Mouse (Mus musculus): ENCODE results near the gene 4930519P11Rik.
A peak's percentile ranks its signal among the peaks of the same experiment; 100 is the strongest.

DNA sequence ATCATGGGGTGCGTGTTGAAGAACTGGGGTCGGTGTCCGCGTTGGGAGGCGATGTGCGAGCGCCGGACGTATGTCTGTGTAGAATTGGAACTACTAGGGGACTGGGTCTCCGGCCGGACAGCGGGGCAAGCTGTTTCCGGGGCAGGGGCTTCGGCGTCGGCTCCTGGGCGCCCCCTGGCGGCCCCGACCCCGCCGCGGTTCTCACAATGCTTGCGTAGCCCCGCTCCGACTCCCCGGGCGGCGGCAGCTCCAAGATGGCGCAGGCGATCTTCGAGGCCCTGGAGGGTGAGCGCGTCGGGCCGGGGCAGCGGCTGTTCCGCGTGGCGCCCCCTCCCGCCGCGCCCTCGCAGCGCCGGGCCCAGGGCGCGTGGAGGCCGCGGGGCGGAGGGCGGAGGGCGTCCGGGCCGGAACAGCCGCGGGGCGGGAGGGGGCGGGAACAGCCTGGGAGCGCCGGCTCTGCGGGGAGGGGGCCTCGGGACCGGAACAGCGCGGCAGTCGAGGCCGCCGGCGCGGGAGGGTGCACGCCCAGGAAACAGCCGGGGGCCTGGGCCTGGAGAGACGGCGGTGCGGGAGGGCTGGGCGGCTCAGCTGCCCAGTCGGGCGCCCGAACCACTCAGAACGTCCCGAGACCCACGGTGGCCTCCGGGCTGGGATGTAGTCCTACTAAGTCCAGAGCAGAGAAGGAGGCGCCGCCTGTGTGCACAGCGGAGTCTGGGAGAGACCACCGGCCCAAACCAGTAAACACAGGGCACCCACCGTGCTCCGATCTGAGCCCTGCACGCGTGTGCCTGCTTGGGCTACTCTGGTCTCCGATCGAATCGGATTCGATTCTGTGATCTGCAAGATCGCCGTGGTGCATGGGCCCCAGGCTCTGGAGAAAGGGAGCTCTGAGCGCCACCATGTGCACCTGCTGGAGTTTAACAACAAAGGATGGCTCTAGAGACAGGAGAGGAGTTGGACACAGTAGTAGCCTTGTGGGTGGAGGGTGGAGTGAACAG lies at the start of gene 4930519P11Rik, which contains the start of gene Zfp341:
- TF ChIP-seq CTCF (IDR thresholded peaks at IDR 0.05; ENCODE audit: low read depth, low read length) (peak; percentile 53; the same call in 1 of the 2 replicates), GATA1 (IDR thresholded peaks at IDR 0.05; ENCODE audit: borderline replicate concordance, low read length) (no peak)
